Mouse (Mus musculus): ENCODE measurements around the gene Iqsec1. TPM values are rescaled to one million over a fixed set of nuclear protein-coding genes. Genes with fewer than 3 reads are reported as not detected.

The Iqsec1 gene
- total RNA-seq, 2 experiments from 2014 or later = 90.0 to 95.0 TPM

DNA sequence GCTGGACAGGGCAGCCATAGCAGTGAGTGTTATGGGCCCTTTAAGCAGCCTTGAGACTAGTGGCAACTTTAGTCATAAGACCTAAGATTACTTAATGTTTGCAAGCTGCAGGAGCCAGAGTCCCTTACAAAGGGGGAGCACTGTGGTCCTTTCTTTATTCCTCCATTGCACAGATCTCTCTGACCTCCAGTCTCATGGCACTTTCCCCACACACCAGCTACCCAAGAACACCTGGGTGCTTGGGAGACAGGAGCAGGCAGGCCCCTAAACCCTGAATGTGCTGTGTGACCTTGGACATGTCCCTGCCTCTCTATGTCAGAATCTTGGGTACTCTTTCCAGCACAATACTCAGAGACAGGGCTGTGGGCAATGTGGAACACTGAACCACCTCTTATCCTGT lies 253.7 kb downstream of the Iqsec1 start:
- no peak for DNase-seq (ENCODE audit: low spot score in 2 of 2)

DNA sequence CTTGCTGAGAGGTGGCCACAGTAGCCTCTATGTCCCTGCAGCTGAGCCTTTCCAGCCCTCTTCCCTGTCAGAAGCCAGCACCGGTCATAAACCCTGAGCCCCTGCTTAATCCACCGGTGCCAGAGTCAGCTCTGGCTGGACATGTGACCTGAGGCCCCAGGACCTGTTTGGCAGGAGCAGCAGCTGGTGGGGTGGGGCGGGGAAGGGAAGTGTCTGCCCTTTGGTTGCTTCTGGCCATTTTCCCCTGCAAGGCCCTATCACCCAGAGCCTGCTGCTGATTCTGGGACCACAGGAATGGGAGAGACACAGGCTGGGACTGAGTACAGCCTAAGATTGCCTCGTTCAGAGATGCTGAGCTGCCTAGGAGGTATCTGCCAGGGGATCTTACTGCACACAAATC lies 257.2 kb downstream of the Iqsec1 start:
- DNase-seq (ENCODE audit: low spot score in 2 of 2) = no peak

- no peak for DNase-seq (ENCODE audit: low spot score in 2 of 2)
Observed at GRCm38 (mm10) chr6:90729829-90730228, 258.7 kb downstream of the Iqsec1 start.

DNA sequence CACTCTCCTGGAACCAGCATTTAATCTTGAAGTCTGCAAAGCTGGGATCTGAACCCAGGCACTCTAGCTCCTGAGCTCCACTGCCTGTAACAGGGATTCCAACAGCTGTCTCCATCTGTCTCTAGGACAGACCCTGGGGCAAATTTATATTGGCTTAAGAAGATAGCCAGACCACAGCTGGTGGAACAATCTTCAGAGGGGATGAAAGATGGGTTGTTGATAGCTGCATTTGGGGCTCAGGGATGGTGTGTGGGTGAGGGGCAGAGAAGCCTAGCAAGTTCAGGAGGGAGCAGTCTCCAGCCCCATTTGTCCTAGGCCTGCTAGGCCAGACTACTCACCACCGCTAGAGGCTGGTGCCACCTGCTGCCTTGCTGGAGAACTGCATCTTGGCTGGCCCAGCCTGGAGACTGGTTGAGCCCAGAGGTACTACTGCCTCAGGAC lies 260.0 kb downstream of the Iqsec1 start:
- DNase-seq (ENCODE audit: low spot score in 2 of 2) = peak; percentile 67 to 79

DNA sequence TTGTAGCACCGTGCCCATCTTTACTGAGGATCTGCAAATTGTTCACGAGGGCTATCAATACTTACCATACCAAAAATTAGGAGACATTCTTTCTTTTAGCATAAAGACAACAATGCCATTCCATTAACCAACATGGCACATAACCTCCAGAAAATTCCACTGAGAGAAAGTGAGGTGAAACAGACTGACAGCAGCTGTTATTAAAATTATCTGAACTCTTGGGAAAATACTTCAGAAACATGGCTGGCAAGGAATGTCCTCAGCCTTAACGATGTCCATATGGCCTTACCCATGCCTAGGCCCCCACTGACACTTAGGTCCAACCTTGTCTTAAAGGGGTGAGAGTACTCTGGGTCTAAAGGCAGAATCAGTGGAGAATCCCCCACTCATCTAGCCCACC lies 260.7 kb downstream of the Iqsec1 start:
- no peak for DNase-seq (ENCODE audit: low spot score in 2 of 2)

DNA sequence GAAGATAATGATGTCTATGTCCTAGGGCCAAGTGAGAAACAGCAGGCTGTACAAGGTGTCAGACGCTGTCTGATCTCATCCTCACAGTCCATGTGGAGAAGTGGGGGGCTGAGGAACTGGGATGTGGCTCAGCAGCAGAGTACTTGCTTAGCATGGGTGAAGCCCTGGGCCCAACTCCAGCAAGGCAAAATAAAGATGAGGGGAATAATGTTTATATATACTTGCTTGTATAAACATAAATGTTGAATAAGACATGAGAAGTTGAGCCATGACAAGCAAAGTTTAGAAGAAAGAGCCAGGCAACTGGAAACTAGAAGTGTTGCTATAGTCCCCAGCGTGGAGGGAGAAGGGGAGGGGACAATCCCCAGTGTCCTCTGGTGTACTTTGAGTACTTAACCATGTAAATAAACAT lies 261.8 kb downstream of the Iqsec1 start:
- no peak for DNase-seq (ENCODE audit: low spot score in 2 of 2)

DNA sequence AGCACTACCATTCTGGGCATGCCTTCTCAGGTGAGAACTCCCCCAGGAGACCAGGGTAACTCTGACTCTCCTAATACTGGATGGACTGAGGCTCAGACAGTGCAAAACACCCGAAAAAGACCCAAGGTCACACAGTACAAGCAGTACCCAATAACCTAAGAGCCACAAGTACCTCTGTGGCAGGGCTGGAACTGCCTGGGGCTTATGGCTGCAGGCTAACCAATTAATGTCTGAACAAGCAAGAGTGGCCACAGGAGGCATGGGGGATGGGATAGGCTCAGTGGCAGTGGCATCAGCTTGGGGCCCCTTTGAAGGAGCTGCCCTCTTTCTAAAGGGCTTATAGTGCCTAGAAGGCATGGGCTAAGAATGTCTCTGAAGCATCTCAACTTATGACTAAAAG lies 263.0 kb downstream of the Iqsec1 start:
- DNase-seq (ENCODE audit: low spot score in 2 of 2) = no peak

DNA sequence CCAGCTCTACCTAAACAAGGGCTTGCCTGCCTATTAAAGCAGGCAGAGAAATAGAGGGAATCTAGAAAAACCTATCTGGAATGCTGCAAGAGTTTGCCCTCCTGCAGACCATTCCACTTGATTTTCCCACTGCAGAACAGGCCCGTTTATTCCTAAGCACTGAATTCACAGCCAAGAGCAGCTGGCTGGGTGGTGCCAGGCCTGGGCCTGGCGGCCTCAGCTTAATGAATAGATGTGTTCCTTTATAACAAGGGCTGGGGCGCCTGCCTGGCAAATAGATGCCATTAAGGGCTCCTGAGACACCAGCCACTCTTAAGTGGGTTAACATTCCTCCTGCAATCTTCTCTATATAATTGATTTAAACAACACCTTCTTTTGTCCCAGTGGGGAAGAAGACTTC lies 265.5 kb downstream of the Iqsec1 start:
- DNase-seq (ENCODE audit: low spot score in 2 of 2) = no peak

GRCm38 (mm10) chr6:90720996-90721746 lies 267.3 kb downstream of the Iqsec1 start:
- DNase-seq (ENCODE audit: low spot score in 2 of 2) = peak in 1 of 2 experiments; percentile 44

DNA sequence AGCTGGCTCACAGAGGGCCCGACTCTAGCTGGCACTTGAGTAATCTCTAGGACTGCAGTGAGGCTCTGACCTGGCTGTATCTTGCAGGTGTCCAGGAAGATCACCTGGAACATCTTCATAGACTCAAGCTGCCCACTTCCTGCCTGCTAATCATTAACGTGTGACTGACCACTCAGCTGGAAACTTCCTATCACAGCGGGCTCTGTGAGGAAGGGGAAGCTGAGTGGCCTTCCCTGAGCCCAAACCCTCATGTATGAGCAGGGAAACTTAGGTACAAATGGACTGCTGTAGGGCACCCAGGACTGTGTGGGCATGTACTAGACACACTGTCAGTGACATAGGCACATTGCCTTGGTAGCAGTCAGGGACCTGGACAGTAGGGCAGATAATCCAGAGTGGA lies 268.3 kb downstream of the Iqsec1 start:
- no peak for DNase-seq (ENCODE audit: low spot score in 2 of 2)

- no peak for DNase-seq (ENCODE audit: low spot score in 2 of 2)
Observed at GRCm38 (mm10) chr6:90719402-90719801, 269.1 kb downstream of the Iqsec1 start.

DNA sequence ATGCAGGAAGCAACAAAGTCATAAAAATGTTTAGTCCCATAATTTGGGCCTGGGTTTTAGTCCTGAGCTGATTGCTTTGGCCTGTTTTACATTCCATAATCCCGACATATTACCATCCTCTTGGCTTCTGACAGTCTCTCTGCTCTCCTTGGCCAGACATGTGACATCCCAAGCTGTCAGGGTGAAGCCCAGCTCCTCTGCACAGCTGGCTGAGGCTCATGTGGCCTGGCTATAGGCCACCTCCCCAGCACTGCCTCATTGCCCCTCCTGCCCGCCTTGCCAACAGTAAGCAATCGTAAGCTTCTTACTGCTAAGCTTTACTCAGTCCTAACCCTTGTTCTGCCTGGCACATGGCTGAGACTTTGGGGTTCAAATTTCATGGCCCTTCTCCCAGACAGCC lies 270.0 kb downstream of the Iqsec1 start:
- DNase-seq (ENCODE audit: low spot score in 2 of 2) = no peak

DNA sequence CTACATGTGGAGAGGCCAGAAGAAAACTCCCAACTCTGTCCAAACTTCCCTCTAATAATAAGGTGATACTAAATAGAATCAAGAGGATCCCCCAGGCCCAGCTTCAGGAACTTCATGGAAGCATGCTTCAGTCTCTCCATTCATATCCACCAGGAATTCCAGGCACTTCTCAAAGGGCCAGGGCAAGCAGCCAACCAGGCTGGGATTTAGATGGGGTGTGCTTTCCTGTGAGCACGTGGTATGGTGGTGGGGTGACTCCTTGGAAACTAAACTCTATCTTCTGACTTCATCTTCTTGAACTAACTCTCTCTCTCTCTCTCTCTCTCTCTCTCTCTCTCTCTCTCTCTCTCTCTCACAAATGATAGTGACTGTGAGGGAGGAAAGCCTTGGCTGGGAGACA lies 270.8 kb downstream of the Iqsec1 start:
- DNase-seq (ENCODE audit: low spot score in 2 of 2) = no peak

DNA sequence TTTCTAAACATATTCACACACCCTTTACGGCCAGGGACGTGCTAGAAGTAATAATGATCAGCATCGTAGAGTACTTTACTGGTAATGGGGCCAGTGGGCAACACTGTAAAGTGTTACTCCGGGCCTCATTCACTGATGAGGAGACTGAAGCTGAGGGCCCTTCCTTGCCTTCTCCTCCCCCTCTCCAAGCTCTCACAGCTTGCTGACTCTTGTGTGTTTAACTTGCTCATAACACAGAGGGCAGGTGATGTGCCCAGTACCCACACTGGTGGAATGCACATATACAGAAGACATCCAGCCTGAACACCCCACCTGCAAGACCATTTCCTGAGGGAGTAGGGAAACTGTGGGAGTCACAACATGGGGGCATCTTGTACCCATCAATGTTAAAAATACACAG lies 271.6 kb downstream of the Iqsec1 start:
- no peak for DNase-seq (ENCODE audit: low spot score in 2 of 2)

DNA sequence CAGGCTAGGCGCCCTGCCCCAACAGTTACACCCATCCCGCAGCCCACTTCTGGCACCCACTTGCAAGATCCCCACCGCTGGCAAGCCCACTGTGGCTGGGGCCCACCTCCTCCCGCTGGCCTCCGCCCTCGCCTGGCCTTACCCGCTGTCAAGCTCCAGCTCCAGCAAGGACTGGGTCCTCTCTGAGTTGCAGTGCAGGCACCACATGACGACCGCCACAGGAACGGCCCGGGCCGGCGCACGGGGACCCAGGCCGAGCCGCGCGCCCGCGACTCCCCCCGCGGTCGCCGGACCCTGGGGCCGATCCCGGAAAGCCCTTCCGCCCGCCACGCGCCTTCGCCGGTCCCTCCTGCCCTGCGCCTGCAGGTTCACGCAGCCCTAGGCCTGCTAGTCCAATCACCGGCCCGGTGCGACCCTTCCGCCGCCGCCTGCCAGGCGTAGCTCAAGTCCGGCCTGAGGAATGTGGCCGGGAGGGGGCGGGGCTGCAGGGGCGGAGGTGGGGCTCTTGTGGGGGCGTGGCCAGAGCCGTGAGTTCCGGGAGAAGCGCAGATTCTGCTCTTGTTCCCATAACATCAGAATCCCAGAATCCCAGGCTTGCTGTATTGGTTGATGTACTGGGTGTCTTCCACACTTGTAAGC lies 272.3 kb downstream of the Iqsec1 start:
- peak; percentile 57 to 76 for DNase-seq (ENCODE audit: low spot score in 2 of 2)

DNA sequence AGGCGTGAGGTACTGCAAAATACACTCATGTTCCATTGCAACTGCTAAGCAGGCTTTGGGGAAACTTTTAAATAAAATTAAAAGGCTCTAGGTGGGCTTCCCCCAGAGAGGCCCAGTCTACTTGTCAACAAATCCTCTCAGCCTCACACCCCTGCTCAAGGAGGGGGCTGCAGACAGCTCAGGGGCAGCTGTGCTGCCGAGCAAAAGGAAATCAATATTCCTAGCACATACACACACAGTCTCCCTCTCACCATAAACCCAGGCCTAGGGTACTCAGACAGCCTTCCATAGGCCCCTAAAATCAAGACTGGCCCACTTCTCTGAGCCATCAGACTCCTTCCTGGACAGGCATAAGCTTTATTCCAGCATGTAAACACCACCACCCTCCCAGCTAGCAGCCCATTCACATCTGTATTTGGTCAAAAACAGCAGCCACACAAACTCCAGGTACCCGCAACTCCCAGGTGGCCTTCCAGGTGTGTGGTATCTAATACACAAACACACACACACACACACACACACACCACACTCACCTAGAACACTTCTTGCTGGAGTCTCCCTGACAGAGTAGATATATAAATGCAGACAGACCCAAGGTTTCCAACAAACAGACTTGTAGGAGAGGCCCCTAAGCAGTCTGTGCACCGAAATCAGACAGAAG lies 273.1 kb downstream of the Iqsec1 start:
- no peak for DNase-seq (ENCODE audit: low spot score in 2 of 2)

GRCm38 (mm10) chr6:90713650-90714049 lies 274.8 kb downstream of the Iqsec1 start:
- DNase-seq (ENCODE audit: low spot score in 2 of 2) = no peak

GRCm38 (mm10) chr6:90712486-90713480 lies 275.7 kb downstream of the Iqsec1 start:
- no peak for DNase-seq (ENCODE audit: low spot score in 2 of 2)

DNA sequence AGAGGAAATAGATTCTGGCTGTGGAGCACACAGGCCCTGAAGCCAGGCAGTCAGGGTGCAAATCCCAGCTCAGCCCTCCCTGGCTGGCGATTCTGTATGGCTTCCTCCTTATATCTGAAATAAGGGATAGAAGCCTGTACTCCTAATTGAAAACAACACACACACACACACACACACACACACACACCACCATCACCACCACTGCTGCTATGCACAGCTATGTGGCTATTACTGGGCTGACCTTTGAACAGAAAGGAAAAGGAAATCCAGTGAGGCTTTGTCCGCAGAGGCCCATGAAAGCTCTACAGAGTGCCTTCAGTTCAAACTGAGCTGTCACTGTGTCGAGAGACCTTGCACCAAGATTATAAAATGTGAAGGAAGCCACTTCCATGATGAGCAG lies 276.4 kb downstream of the Iqsec1 start:
- DNase-seq (ENCODE audit: low spot score in 2 of 2) = no peak

DNA sequence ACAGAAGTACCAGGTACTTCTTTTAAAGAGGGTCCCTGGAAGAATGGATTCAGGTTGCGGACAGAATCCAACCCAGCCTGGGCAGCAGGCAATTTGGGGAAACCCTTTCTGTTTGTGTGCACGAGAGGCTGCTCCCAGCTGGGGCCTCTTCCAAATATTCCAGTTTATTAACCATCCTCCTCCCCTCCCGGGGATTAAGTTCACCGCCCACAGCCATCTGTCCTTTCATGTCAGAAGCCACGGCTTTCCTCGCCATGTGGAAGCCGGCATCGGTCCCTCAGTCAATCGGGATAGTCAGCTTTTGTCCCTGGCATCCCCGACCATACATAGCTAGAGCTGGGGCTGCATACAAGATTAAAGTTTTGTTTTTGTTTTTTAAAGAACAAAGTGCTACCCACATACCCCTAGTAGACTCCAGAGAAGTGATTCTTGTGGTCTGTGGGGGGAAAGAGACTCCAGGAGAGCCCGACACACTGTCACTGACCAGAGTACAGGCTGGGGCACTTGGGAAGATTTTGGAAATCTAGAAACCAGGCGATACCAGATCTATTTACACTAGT lies 276.9 kb downstream of the Iqsec1 start:
- no peak for DNase-seq (ENCODE audit: low spot score in 2 of 2)

GRCm38 (mm10) chr6:90710778-90711177 lies 277.7 kb downstream of the Iqsec1 start:
- no peak for DNase-seq (ENCODE audit: low spot score in 2 of 2)
